Mouse (Mus musculus) liver (tissue): ENCODE results near the gene Prr29.
"Not testable (repeated sequence)": the region's sequence is repeated elsewhere in the genome, so short reads cannot be mapped to it uniquely, and the experiment has no call there.

Experiments used
- DNase-seq: peaks from one replicate; pipeline ENCODE4 v3.0.0-alpha.2; 2020; ENCODE audit warnings: mixed read lengths

Gene Prr29

GRCm38 (mm10) chr11:106365366-106365765, at the start of gene Prr29:
Gene Prr29 (plus strand): TSS chr11:106365472.
- DNase-seq = no peak

GRCm38 (mm10) chr11:106316416-106316815, 48.9 kb upstream of the Prr29 start:
- no peak for DNase-seq

- no peak for DNase-seq
Measured at GRCm38 (mm10) chr11:106317801-106318200, 47.5 kb upstream of the Prr29 start.

- no peak for DNase-seq
Measured at GRCm38 (mm10) chr11:106318406-106319366, 46.6 kb upstream of the Prr29 start.

GRCm38 (mm10) chr11:106324858-106325257, 40.4 kb upstream of the Prr29 start:
- no peak for DNase-seq

- DNase-seq = peak; percentile 56
Measured at GRCm38 (mm10) chr11:106325566-106326206, 39.6 kb upstream of the Prr29 start.

GRCm38 (mm10) chr11:106326475-106326874, 38.8 kb upstream of the Prr29 start:
- DNase-seq = no peak

GRCm38 (mm10) chr11:106328521-106328920, 36.8 kb upstream of the Prr29 start:
- DNase-seq = no peak

- no peak for DNase-seq
Measured at GRCm38 (mm10) chr11:106329128-106329527, 36.1 kb upstream of the Prr29 start.

- DNase-seq = peak; percentile 23
Measured at GRCm38 (mm10) chr11:106329682-106330081, 35.6 kb upstream of the Prr29 start.

- DNase-seq = no peak
Measured at GRCm38 (mm10) chr11:106332458-106332857, 32.8 kb upstream of the Prr29 start.

- DNase-seq = no peak
Measured at GRCm38 (mm10) chr11:106334066-106334465, 31.2 kb upstream of the Prr29 start.

- DNase-seq = no peak
Measured at GRCm38 (mm10) chr11:106338029-106338428, 27.2 kb upstream of the Prr29 start.

- DNase-seq = no peak
Measured at GRCm38 (mm10) chr11:106338870-106339269, 26.4 kb upstream of the Prr29 start.

- not testable (repeated sequence) for DNase-seq
Measured at GRCm38 (mm10) chr11:106339323-106339722, 25.9 kb upstream of the Prr29 start.

GRCm38 (mm10) chr11:106340990-106341520, 24.2 kb upstream of the Prr29 start:
- DNase-seq = no peak

- DNase-seq = no peak
Measured at GRCm38 (mm10) chr11:106344910-106345309, 20.4 kb upstream of the Prr29 start.

- no peak for DNase-seq
Measured at GRCm38 (mm10) chr11:106349772-106350171, 15.5 kb upstream of the Prr29 start.

- DNase-seq = no peak
Measured at GRCm38 (mm10) chr11:106350853-106351252, 14.4 kb upstream of the Prr29 start.

- DNase-seq = no peak
Measured at GRCm38 (mm10) chr11:106351253-106351652, 14.0 kb upstream of the Prr29 start.

- DNase-seq = no peak
Measured at GRCm38 (mm10) chr11:106351941-106352340, 13.3 kb upstream of the Prr29 start.

- DNase-seq = no peak
Measured at GRCm38 (mm10) chr11:106353188-106353587, 12.1 kb upstream of the Prr29 start, which contains the start of gene Scn4a. Gene Scn4a (minus strand): TSS chr11:106353288.

- DNase-seq = no peak
Measured at GRCm38 (mm10) chr11:106354181-106354580, 11.1 kb upstream of the Prr29 start.
